ENCODE assay signal across 22 mouse cellular contexts in the genomic region with DNA sequence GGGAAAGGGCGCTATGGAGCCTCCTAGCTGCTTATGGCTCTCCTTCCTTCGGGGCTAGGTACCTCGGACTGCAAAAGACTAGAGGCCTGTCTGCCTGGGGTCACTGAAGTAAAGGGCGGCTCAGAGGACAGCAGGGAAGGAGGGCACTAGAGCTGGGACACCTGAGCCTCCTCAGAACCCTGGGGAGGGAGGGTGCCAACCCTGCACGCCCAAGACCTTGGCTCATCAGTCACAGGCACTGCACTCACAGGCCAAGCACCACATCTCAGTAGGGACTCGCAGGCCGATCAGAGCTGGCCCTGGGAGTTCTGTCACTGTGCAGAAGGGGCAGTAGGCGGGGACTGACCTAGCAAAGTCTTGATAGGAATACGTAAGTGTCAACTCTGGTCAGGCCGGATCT.
DNase-seq lines count a peak whose midpoint lies in the region; ATAC-seq and TF ChIP-seq lines count a peak whose summit lies in the region.
"Had no signal": no experiment of that assay in that cellular context is flagged by ENCODE, and none has a peak within 500 bp of the region (broad histone marks: within the 10 kb centered on the region; RNA-seq: fewer than 3 reads in every experiment).

No protein-coding gene starts in this region.

- intact Hi-C loops in left cerebral cortex, postnatal 36 days (cut with DNase I) = no loop called here

- H3K36me3 ChIP-seq in hindbrain, embryonic 10.5 days = 0 out of 2 replicates have a peak, but pooled peaks cover 5% of the 10 kb centered on the region
- no peaks in the 10 kb centered on the region for H3K36me3 ChIP-seq in hindbrain, embryonic 16.5 days (ENCODE audit: control insufficient read depth, insufficient read depth, low read length)
- H3K36me3 ChIP-seq in lung, postnatal 0 days (ENCODE audit: insufficient read depth, low read length) = no peaks in the 10 kb centered on the region
- no peaks in the 10 kb centered on the region for H3K36me3 ChIP-seq in stomach, embryonic 16.5 days (ENCODE audit: control insufficient read depth, insufficient read depth, low read length)
- H3K36me3 ChIP-seq: forebrain, embryonic 15.5 days; heart, embryonic 13.5 days; midbrain, embryonic 13.5 days had no signal

- no peak overlapping the region for H3K9ac ChIP-seq in hindbrain, embryonic 16.5 days (ENCODE audit: low read depth, low read length)
- H3K9ac ChIP-seq in lung, postnatal 0 days (replicated peaks; ENCODE audit: low read depth) = no peak overlapping the region
- H3K9ac ChIP-seq in stomach, embryonic 16.5 days (ENCODE audit: low read length) = 0 out of 2 replicates have a peak overlapping the region, but pooled peaks have one; percentile 26
- H3K9ac ChIP-seq: forebrain, embryonic 15.5 days; heart, embryonic 13.5 days; midbrain, embryonic 13.5 days; neural tube, embryonic 13.5 days had no signal

- TF ChIP-seq EP300 in lung, postnatal 0 days (IDR thresholded peaks at IDR 0.05) = no peak

- no peak for ATAC-seq in hindbrain, embryonic 16.5 days
- no peak for ATAC-seq in lung, postnatal 0 days
- no peak for ATAC-seq in stomach, embryonic 16.5 days (ENCODE audit: insufficient read depth, low FRiP score)
- ATAC-seq: forebrain, embryonic 15.5 days; midbrain, embryonic 13.5 days had no signal

- peaks cover 46% of the 10 kb centered on the region for H3K4me1 ChIP-seq in hindbrain, embryonic 10.5 days (replicated peaks)
- peaks cover 36% of the 10 kb centered on the region for H3K4me1 ChIP-seq in hindbrain, embryonic 16.5 days (ENCODE audit: control insufficient read depth, insufficient read depth, low read depth, low read length)
- peaks cover 6% of the 10 kb centered on the region; the same call in 1 of the 2 replicates for H3K4me1 ChIP-seq in lung, postnatal 0 days (ENCODE audit: insufficient read depth, low read depth, low read length)
- H3K4me1 ChIP-seq in stomach, embryonic 16.5 days (ENCODE audit: control insufficient read depth, insufficient read depth, low read length) = peaks cover 36% of the 10 kb centered on the region

- 70% methylated on average over 10 of the region's 10 CpGs for WGBS in hindbrain, embryonic 10.5 days
- WGBS in hindbrain, embryonic 16.5 days = 74% methylated on average over 10 of the region's 10 CpGs
- WGBS in lung, postnatal 0 days = 53% methylated on average over 10 of the region's 10 CpGs
- 69% methylated on average over 10 of the region's 10 CpGs for WGBS in stomach, embryonic 16.5 days

- 0 out of 2 replicates have a peak, but pooled peaks cover 2% of the 10 kb centered on the region for H3K9me3 ChIP-seq in hindbrain, embryonic 10.5 days
- no peaks in the 10 kb centered on the region for H3K9me3 ChIP-seq in hindbrain, embryonic 16.5 days (ENCODE audit: control insufficient read depth, low read length)
- no peaks in the 10 kb centered on the region for H3K9me3 ChIP-seq in lung, postnatal 0 days (ENCODE audit: low read length)
- no peaks in the 10 kb centered on the region for H3K9me3 ChIP-seq in stomach, embryonic 16.5 days (replicated peaks; ENCODE audit: control insufficient read depth, low read length)
- H3K9me3 ChIP-seq: forebrain, embryonic 15.5 days; midbrain, embryonic 13.5 days; neural tube, embryonic 13.5 days had no signal

- H3K27me3 ChIP-seq in hindbrain, embryonic 10.5 days (ENCODE audit: insufficient read depth, poor library complexity, severe bottlenecking) = no peaks in the 10 kb centered on the region
- no peaks in the 10 kb centered on the region for H3K27me3 ChIP-seq in hindbrain, embryonic 16.5 days (replicated peaks; ENCODE audit: control insufficient read depth, insufficient read depth, low read length)
- H3K27me3 ChIP-seq in lung, postnatal 0 days (replicated peaks; ENCODE audit: insufficient read depth, low read length) = no peaks in the 10 kb centered on the region
- H3K27me3 ChIP-seq in stomach, embryonic 16.5 days (ENCODE audit: control insufficient read depth, insufficient read depth, low read length) = no peaks in the 10 kb centered on the region
- H3K27me3 ChIP-seq: forebrain, embryonic 15.5 days; neural tube, embryonic 13.5 days had no signal

- no peak for TF ChIP-seq CTCF in lung, postnatal 0 days (IDR thresholded peaks at IDR 0.05)

- H3K27ac ChIP-seq in hindbrain, embryonic 10.5 days = 0 out of 2 replicates have a peak overlapping the region, but pooled peaks have one; percentile 29
- H3K27ac ChIP-seq in hindbrain, embryonic 16.5 days (ENCODE audit: low read depth, low read length) = no peak overlapping the region
- peak overlapping the region; percentile 54 for H3K27ac ChIP-seq in lung, postnatal 0 days (ENCODE audit: low read length)
- peak overlapping the region; percentile 69 for H3K27ac ChIP-seq in stomach, embryonic 16.5 days (ENCODE audit: low read length)
- H3K27ac ChIP-seq: forebrain, embryonic 15.5 days; heart, embryonic 13.5 days; midbrain, embryonic 13.5 days; neural tube, embryonic 13.5 days had no signal

- DNase-seq in adrenal gland, postnatal 10 days = peak; percentile 49
- DNase-seq in adrenal gland, adult 18-20 months (ENCODE audit: low spot score in 2 of 2) = no peak
- no peak for DNase-seq in hindbrain, embryonic 10.5 days (ENCODE audit: low spot score)
- no peak for DNase-seq in lung, postnatal 0 days (ENCODE audit: low spot score)
- no peak for DNase-seq in lung, postnatal 25 days (ENCODE audit: low spot score)
- no peak for DNase-seq in left cerebral cortex, postnatal 36 days (ENCODE audit: low spot score in 2 of 2)
- DNase-seq: adrenal gland, postnatal 36 days; cerebellum, adult 2 months; cerebellum, postnatal 36 days; heart, adult 18-20 months; heart, postnatal 36 days; kidney, adult 9 months; kidney, postnatal 25 days; liver; right cerebral cortex, adult 18-20 months had no signal

- H3K4me2 ChIP-seq in hindbrain, embryonic 16.5 days (ENCODE audit: low read length) = no peak overlapping the region
- H3K4me2 ChIP-seq in lung, postnatal 0 days (replicated peaks; ENCODE audit: low read depth, low read length) = no peak overlapping the region
- no peak overlapping the region for H3K4me2 ChIP-seq in stomach, embryonic 16.5 days (ENCODE audit: low read depth, low read length)
- H3K4me2 ChIP-seq: forebrain, embryonic 15.5 days; heart, embryonic 13.5 days; midbrain, embryonic 13.5 days; neural tube, embryonic 13.5 days had no signal

- no peak overlapping the region for H3K4me3 ChIP-seq in hindbrain, embryonic 10.5 days
- no peak overlapping the region for H3K4me3 ChIP-seq in hindbrain, embryonic 16.5 days (ENCODE audit: low read length)
- H3K4me3 ChIP-seq in lung, postnatal 0 days (ENCODE audit: low read depth, low read length) = no peak overlapping the region
- H3K4me3 ChIP-seq in stomach, embryonic 16.5 days (replicated peaks; ENCODE audit: low read length) = no peak overlapping the region
- H3K4me3 ChIP-seq: erythroblast, embryonic 14.5 days; forebrain, embryonic 15.5 days; heart, embryonic 13.5 days; midbrain, embryonic 13.5 days; neural tube, embryonic 13.5 days had no signal
